Mouse (Mus musculus) intestine, embryonic 16.5 days (tissue): ENCODE results near the gene Lrtm2. TPM values are rescaled to one million over a fixed set of nuclear protein-coding genes. Genes with fewer than 3 reads are reported as not detected.

Experiments used
- ATAC-seq: fragments of 200-750 bp; cut with Nextera tagmentation; 2 replicates; pipeline ENCODE4 v1.8.0; 2017; ENCODE audit warnings: moderate TSS enrichment, moderate library complexity
- H3K27ac ChIP-seq: fragments of 300-500 bp; sonication (generic); 2 replicates; pipeline ENCODE4 v1.5.1; 2014; ENCODE audit warnings: mild to moderate bottlenecking, low read length
- H3K27me3 ChIP-seq: fragments of 300-500 bp; sonication (generic); replicated peaks from 2 replicates; pipeline ENCODE4 v1.6.1; 2014; ENCODE audit warnings: low read length, control low read depth, mixed read lengths; ENCODE audit not compliant: control insufficient read depth, insufficient read depth
- H3K36me3 ChIP-seq: fragments of 300-500 bp; sonication (generic); 2 replicates; pipeline ENCODE4 v1.6.1; 2014; ENCODE audit warnings: low read length, control low read depth; ENCODE audit not compliant: control insufficient read depth, insufficient read depth
- H3K4me1 ChIP-seq: fragments of 300-500 bp; sonication (generic); 2 replicates; pipeline ENCODE4 v1.6.1; 2014; ENCODE audit warnings: low read length, control low read depth, mixed read lengths; ENCODE audit not compliant: control insufficient read depth, insufficient read depth
- H3K4me2 ChIP-seq: fragments of 300-500 bp; sonication (generic); 2 replicates; pipeline ENCODE4 v1.6.1; 2014; ENCODE audit warnings: low read depth, low read length, control low read depth
- H3K4me3 ChIP-seq: fragments of 300-500 bp; sonication (generic); 2 replicates; pipeline ENCODE4 v1.5.1; 2014; ENCODE audit warnings: mild to moderate bottlenecking, low read length
- H3K9ac ChIP-seq: fragments of 300-500 bp; sonication (generic); 2 replicates; pipeline ENCODE4 v1.6.1; 2014; ENCODE audit warnings: low read depth, low read length
- H3K9me3 ChIP-seq: fragments of 300-500 bp; sonication (generic); 2 replicates; pipeline ENCODE4 v1.6.1; 2016; ENCODE audit warnings: low read length, control low read depth; ENCODE audit not compliant: control insufficient read depth
- WGBS: fragments of 180-500 bp; shearing (Covaris S2); extraction: QIAGEN DNeasy Blood & Tissue Kit; methylation state at CpG from one replicate; pipeline ENCODE4 v1.1.7; 2014; 5-methylcytosine and 5-hydroxymethylcytosine counted together
- polyA plus RNA-seq: library from polyadenylated mRNA; unstranded; fragments of >200 nt; fragmentation: Nextera tagmentation; extraction: Ambion mirVana; gene quantifications from 2 replicates; pipeline ENCODE4 v1.2.1, GENCODE M21; 2015

Gene Lrtm2
- polyA plus RNA-seq, 1 experiment from 2014 or later: 0.38 TPM

GRCm38 (mm10) chr6:119276713-119277112 lies 53.9 kb downstream of the Lrtm2 start:
- Histone ChIP-seq H3K4me1 (no peaks in the 10 kb centered on the region), H3K4me3 (no peak overlapping the region), H3K36me3 (no peaks in the 10 kb centered on the region), H3K9ac (no peak overlapping the region), H3K27ac (no peak overlapping the region), H3K27me3 (no peaks in the 10 kb centered on the region), H3K4me2 (no peak overlapping the region), H3K9me3 (no peaks in the 10 kb centered on the region)
- WGBS: 83% methylated on average over 2 of the region's 2 CpGs
- ATAC-seq: no peak

Other genes starting within 250 kb of the Lrtm2 start
- 5.8 and 6.4 TPM in 2 replicates for gene Dcp1b, start 155.5 kb downstream of the Lrtm2 start, polyA plus RNA-seq
- 1.8 and 2.0 TPM in 2 replicates for gene Cacna1c, start 134.3 kb downstream of the Lrtm2 start, polyA plus RNA-seq
- 0.11 and 0.15 TPM in 2 replicates for gene Cacna2d4, start 94.2 kb downstream of the Lrtm2 start, polyA plus RNA-seq
- gene Adipor2, start 86.9 kb upstream of the Lrtm2 start, polyA plus RNA-seq: 127 and 148 TPM in 2 replicates
- 3.7 and 4.1 TPM in 2 replicates for gene Fbxl14, start 148.9 kb upstream of the Lrtm2 start, polyA plus RNA-seq
- 4.0 and 4.8 TPM in 2 replicates for gene Wnt5b, start 213.6 kb upstream of the Lrtm2 start, polyA plus RNA-seq